Mouse (Mus musculus): ENCODE data around the gene Hps6.

Hps6 gene

DNA sequence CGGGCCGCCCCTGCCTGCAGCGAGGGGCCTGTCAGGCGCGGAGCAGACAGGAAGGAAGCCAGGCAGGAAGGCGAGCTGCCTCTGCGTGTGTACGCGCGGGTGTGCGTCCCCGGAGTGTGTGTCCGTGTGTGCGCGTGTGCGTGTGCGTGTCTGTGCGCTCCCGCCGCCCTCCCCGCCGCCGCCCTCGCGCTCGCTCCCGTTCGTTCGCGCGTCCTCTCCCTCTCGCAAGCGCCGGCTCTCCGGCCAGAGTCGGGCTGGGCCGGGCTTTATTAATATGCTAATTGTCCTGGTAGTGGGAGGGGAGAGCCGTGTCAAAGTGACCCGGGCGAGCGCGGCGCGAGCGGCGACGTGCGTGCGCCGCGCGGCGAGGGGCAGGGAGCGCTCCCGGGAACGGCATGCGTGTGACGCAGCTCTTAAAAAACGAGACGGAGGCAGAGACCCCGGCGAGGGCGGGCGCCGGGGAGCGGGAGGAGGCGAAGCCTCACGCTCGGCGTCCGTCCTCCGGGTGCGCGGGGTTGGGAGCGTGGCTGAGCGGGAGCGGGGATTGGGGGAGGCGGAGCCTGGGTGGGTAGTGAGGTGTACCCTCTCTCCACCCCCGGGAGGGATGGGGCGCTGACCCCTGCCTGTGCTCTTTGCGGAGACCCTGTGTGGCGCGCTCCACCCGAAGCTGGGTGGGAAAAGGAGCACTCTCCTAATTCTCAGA is 41.8 kb downstream of the Hps6 start, which contains the start of gene Ldb1:
Ldb1 (minus strand) TSS at position 222 of the 703 bp plus-strand sequence.
- DNase-seq (ENCODE audit: extremely low spot score, low read depth, low spot score) = no peak

DNA sequence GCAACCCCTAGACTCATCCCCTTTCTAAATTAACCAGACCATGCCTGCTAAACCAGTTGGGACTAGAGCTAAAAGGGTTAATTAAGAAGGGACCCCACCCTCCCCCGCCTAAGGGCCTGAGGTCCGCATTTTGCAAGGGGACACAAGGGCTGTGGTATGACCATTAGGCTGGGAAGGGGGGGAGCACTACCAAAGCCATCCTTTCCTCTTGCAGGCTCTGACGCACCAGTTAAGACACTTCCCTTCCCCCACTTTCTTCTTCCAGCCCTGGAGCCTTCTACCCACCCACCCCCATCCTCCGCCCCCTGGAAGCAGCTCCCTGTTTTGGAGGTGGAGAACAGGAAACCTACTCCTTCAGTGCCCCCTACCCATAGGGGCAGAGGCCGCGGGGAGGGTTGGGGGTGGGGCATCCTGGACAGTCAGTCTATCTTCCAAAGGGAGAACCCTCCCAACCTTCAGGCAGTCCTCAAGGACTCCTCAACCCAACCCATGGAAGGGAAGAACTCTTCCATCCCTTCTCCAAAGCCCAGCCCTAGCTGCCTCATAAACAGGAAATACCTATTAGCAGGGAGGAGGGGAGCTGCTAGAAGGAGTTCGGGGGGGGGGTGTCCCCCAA is 42.5 kb downstream of the Hps6 start:
- DNase-seq (ENCODE audit: extremely low spot score, low read depth, low spot score) = no peak

DNA sequence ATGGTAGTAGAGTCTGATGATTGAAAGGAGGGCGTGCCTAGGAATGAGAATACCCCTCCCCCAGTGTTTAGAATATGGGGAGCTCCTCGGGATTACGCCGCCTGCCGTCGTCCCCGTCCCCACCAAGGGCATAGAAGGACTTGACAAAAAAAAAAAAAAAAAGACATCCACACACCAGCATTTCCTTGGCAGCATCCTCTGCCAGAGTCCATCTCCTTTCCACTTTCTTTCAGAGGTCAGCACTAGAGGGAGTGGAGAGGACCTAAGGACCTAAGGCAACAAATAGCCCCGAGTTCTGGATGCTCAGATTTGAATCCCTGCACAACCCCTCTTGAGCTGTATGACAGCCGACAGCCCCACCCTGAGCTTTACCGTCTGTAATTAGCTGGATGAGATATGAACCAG is 43.3 kb downstream of the Hps6 start:
- no peak for DNase-seq (ENCODE audit: extremely low spot score, low read depth, low spot score)

DNA sequence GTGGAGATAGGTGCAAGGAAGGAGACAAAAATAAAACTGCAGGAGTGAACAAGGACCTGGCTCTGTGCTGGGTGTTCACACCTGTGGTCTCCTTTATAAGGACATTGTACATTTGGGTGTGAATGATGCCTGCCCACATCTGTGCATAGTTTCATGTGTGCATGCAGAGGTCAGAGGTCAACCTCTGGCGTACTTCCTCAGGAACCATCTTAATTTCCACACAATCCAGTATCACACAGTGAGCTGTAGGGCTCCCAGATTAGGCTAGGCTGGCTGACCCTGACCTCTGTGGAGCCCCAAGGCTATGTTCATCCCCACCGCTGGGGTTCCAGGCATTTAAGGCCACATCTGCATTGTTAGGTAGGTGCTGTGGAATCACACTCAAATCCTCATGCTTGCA is 44.1 kb downstream of the Hps6 start:
- no peak for DNase-seq (ENCODE audit: extremely low spot score, low read depth, low spot score)

DNA sequence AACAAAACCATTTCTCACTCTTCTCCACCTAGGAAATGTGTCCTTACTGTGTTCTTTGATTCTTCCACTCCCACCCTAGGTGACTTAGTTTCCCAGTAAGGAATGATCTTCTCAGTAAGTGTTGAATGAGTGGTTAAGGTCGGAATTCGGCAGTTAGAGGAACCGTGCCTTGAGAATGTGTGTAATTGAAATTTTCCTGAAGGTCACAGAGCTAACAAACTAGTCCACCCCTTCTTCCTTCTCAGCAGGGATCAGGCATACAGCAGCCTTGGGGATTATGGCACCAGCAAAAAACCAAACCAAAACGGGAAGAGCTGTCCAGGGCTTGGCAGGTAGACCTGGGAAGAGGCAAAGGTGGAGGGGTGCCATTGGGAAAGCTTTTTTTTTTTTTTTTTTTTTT is 45.8 kb downstream of the Hps6 start:
- no peak for DNase-seq (ENCODE audit: extremely low spot score, low read depth, low spot score)

DNA sequence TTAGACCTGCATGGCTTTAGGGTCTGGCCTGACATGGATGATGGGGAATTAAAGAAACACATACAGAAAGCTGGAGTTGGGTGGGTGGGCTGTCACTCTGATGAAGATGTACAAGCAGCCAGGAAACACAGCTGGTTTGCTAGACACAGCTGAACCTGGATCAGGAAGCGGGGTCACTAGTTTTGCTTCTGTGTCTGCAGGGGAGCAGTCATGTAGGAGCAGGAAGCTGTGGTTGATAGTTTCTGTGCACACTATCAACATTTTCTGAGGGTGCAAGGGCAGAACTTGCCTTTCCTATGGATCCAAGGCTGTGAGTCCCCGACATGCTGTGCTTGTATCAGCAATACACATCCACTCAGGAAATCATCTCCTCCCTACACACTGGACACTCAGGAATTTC is 47.2 kb downstream of the Hps6 start:
- DNase-seq (ENCODE audit: extremely low spot score, low read depth, low spot score) = no peak
